Mouse (Mus musculus) spleen, adult 2 months (tissue): ENCODE data around the gene Zbtb17. TPM values are rescaled to one million over a fixed set of nuclear protein-coding genes. Genes with fewer than 3 reads are reported as not detected.

Experiments used
- DNase-seq, 2 experiments: peaks; one replicate each; pipeline versions ENCODE4 v3.0.0 to v3.0.0-alpha.2; 2012 to 2021; ENCODE audit warnings: low spot score in 2 of 2, low read depth in 1 of 2
- H3K27ac ChIP-seq: fragments of 200-500 bp; 2 replicates; pipeline ENCODE4 v1.5.1; 2012; ENCODE audit warnings: low read length, inconsistent platforms; ENCODE audit not compliant: insufficient read depth
- H3K27me3 ChIP-seq: fragments of 200-500 bp; 2 replicates; pipeline ENCODE4 v1.6.1; 2012; ENCODE audit warnings: mild to moderate bottlenecking, moderate library complexity, low read length, inconsistent platforms; ENCODE audit not compliant: control insufficient read depth, insufficient read depth
- H3K36me3 ChIP-seq: fragments of 200-500 bp; 2 replicates; pipeline ENCODE4 v1.6.1; 2012; ENCODE audit warnings: mild to moderate bottlenecking, low read length, inconsistent platforms; ENCODE audit not compliant: control insufficient read depth, insufficient read depth
- H3K4me1 ChIP-seq: fragments of 200-500 bp; 2 replicates; pipeline ENCODE4 v1.6.1; 2011; ENCODE audit warnings: inconsistent platforms; ENCODE audit not compliant: control insufficient read depth, insufficient read depth, insufficient read length
- H3K4me3 ChIP-seq: fragments of 200-500 bp; 2 replicates; pipeline ENCODE4 v1.5.1; 2011; ENCODE audit warnings: mild to moderate bottlenecking, inconsistent platforms; ENCODE audit not compliant: insufficient read depth, insufficient read length; ENCODE audit errors: extremely low read depth
- CTCF ChIP-seq: fragments of 200-500 bp; IDR thresholded peaks from 2 replicates; pipeline ENCODE4 v1.5.1; 2011; ENCODE audit warnings: mild to moderate bottlenecking, inconsistent platforms; ENCODE audit not compliant: insufficient read depth, insufficient read length, insufficient replicate concordance; ENCODE audit errors: extremely low read depth
- POLR2A ChIP-seq: fragments of 200-500 bp; IDR thresholded peaks from 2 replicates; pipeline ENCODE4 v1.6.1; 2011; ENCODE audit warnings: low read depth, low read length, inconsistent platforms
- WGBS: fragments of 180-500 bp; shearing (Covaris S2); methylation state at CpG from one replicate; pipeline ENCODE4 v1.1.7; 2018; 5-methylcytosine and 5-hydroxymethylcytosine counted together
- polyA plus RNA-seq: library from polyadenylated mRNA; depleted of rRNA; stranded (reverse); fragments of >200 nt; gene quantifications from 2 replicates; pipeline ENCODE4 v1.2.3, GENCODE M21; 2012

The Zbtb17 gene
- polyA plus RNA-seq, 1 experiment, result 35.0 TPM

GRCm38 (mm10) chr4:141469343-141469742, 24.9 kb downstream of the Zbtb17 start:
- no peaks in the 10 kb centered on the region for H3K4me1 ChIP-seq
- H3K36me3 ChIP-seq, result peaks cover 79% of the 10 kb centered on the region
- H3K27ac ChIP-seq, result no peak overlapping the region
- DNase-seq, result no peak
- H3K4me3 ChIP-seq, result no peak overlapping the region
- no peaks in the 10 kb centered on the region for H3K27me3 ChIP-seq
- 94% methylated on average over 9 of the region's 9 CpGs for WGBS
- TF ChIP-seq POLR2A, result no peak
- no peak for TF ChIP-seq CTCF

GRCm38 (mm10) chr4:141471491-141471890, 27.0 kb downstream of the Zbtb17 start:
- H3K27me3 ChIP-seq, result no peaks in the 10 kb centered on the region
- TF ChIP-seq POLR2A (no peak), CTCF (no peak)
- WGBS, result 95% methylated on average over 16 of the region's 16 CpGs
- no peak overlapping the region for H3K4me3 ChIP-seq
- H3K36me3 ChIP-seq, result peaks cover 78% of the 10 kb centered on the region
- DNase-seq, result no peak
- H3K4me1 ChIP-seq, result no peaks in the 10 kb centered on the region
- no peak overlapping the region for H3K27ac ChIP-seq

DNA sequence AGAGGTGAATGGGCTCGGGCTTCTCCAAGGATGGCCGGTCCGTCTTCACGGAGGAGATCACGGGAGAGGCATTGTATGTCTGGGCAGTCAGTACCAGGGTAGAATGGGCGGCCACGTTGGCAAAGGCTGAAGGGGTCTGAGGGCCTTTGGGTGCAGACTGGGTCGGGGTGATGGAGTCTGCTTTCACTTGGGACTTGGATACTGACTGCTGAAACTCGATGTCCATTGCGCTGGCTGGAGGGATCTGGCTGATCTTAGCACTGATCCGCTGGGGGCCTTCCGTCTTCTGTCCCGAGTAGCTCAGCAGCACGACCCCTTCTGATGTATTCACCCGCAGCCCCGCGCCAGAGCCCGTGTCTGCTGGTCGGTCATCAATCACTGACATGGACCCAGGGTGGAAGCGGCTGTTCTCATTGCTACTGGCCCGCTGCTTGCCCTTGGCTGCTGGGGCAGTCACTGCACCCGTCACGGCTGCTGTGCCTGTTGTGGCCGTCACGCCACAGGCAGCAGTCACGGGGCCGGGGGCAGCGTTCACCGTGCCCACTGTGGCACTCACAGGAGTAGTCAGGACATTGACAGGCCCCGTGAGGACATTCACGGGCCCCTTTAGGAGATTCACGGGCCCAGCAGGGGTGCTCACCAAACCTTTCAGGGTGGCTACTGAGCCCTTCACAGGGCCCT, 28.3 kb downstream of the Zbtb17 start:
- peaks cover 3% of the 10 kb centered on the region; the same call in 1 of the 2 replicates for H3K4me1 ChIP-seq
- H3K4me3 ChIP-seq, result no peak overlapping the region
- no peak overlapping the region for H3K27ac ChIP-seq
- WGBS, result 95% methylated on average over 32 of the region's 32 CpGs
- H3K36me3 ChIP-seq, result peaks cover 71% of the 10 kb centered on the region
- TF ChIP-seq POLR2A (no peak), CTCF (no peak)
- DNase-seq, result no peak
- H3K27me3 ChIP-seq, result no peaks in the 10 kb centered on the region

GRCm38 (mm10) chr4:141474431-141474830, 30.0 kb downstream of the Zbtb17 start:
- Histone ChIP-seq H3K36me3 (peaks cover 72% of the 10 kb centered on the region), H3K27me3 (no peaks in the 10 kb centered on the region), H3K4me3 (no peak overlapping the region), H3K27ac (no peak overlapping the region), H3K4me1 (peaks cover 3% of the 10 kb centered on the region)
- WGBS, result 94% methylated on average over 19 of the region's 19 CpGs
- DNase-seq, result no peak
- no peak for TF ChIP-seq CTCF
- no peak for TF ChIP-seq POLR2A

- Histone ChIP-seq H3K27ac (peak overlapping the region; percentile 52), H3K36me3 (peaks cover 58% of the 10 kb centered on the region), H3K4me1 (peaks cover 3% of the 10 kb centered on the region), H3K4me3 (peak overlapping the region; percentile 11; the same call in 1 of the 2 replicates), H3K27me3 (no peaks in the 10 kb centered on the region)
- 18% methylated on average over 16 of the region's 16 CpGs for whole genome bisulfite sequencing
- TF ChIP-seq POLR2A (no peak), CTCF (no peak)
- peak; percentile 66 to 86 for DNase-seq
These were observed 33.2 kb downstream of the Zbtb17 start for GRCm38 (mm10) chr4:141477681-141478102.

- DNase-seq, result no peak
- peaks cover 56% of the 10 kb centered on the region for H3K36me3 ChIP-seq
- TF ChIP-seq POLR2A (no peak), CTCF (no peak)
- H3K27ac ChIP-seq, result peak overlapping the region; percentile 52
- peaks cover 3% of the 10 kb centered on the region for H3K4me1 ChIP-seq
- H3K4me3 ChIP-seq, result no peak overlapping the region
- no peaks in the 10 kb centered on the region for H3K27me3 ChIP-seq
- 81% methylated on average over 23 of the region's 23 CpGs for WGBS
These were observed 33.8 kb downstream of the Zbtb17 start for GRCm38 (mm10) chr4:141478225-141478624.

DNA sequence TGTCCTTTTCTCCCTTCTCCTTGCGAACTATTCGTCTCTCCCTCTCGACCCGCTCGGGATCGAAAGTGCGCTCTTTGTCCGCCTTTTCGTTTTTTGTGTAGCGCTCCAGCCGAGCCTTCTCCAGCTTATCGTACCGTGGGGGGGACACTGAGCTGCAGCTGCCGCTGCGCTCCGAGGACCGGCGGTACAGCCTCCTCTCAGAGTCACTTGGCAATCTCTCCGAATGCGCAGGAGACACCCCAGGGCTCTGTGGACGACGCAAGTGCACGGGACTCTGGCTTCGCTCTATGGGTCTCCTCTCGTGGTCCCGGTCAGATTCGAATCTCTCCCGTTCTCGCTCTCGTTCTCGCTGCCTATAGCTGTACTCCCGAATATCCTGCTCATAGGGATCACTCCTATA, 34.3 kb downstream of the Zbtb17 start:
- DNase-seq, result no peak
- no peak for TF ChIP-seq POLR2A
- TF ChIP-seq CTCF, result no peak
- peaks cover 3% of the 10 kb centered on the region for H3K4me1 ChIP-seq
- H3K36me3 ChIP-seq, result peaks cover 56% of the 10 kb centered on the region
- no peak overlapping the region for H3K4me3 ChIP-seq
- no peaks in the 10 kb centered on the region for H3K27me3 ChIP-seq
- 98% methylated on average over 32 of the region's 32 CpGs for WGBS
- H3K27ac ChIP-seq, result 0 out of 2 replicates have a peak overlapping the region, but pooled peaks have one; percentile 52
